Mouse (Mus musculus) heart, adult 9 months (tissue): ENCODE data around the gene Olfr342.

Experiments
- DNase-seq, 2 experiments: peaks; one replicate each; pipeline ENCODE4 v3.0.0; 2022; ENCODE audit warnings: low spot score in 2 of 2

Olfr342 gene

GRCm38 (mm10) chr2:36524698-36525097 lies at the start of gene Olfr342:
Gene Olfr342, plus strand, starts transcription at chr2:36524998.
- no peak for DNase-seq

- no peak for DNase-seq
These were observed 42.4 kb upstream of the Olfr342 start, which contains the start of gene Olfr341 for GRCm38 (mm10) chr2:36482368-36482767. Gene Olfr341, minus strand, starts transcription at chr2:36482468.

GRCm38 (mm10) chr2:36565156-36565555 lies 40.4 kb downstream of the Olfr342 start:
- no peak for DNase-seq

GRCm38 (mm10) chr2:36566362-36566761 lies 41.6 kb downstream of the Olfr342 start, which contains the start of gene Olfr344:
Gene Olfr344, plus strand, starts transcription at chr2:36566662.
- no peak for DNase-seq

GRCm38 (mm10) chr2:36567022-36567421 lies 42.2 kb downstream of the Olfr342 start:
- no peak for DNase-seq

- no peak for DNase-seq
These were observed 43.0 kb downstream of the Olfr342 start for GRCm38 (mm10) chr2:36567845-36568244.
